ENCODE assay signal across 7 mouse cellular contexts in the genomic region with DNA sequence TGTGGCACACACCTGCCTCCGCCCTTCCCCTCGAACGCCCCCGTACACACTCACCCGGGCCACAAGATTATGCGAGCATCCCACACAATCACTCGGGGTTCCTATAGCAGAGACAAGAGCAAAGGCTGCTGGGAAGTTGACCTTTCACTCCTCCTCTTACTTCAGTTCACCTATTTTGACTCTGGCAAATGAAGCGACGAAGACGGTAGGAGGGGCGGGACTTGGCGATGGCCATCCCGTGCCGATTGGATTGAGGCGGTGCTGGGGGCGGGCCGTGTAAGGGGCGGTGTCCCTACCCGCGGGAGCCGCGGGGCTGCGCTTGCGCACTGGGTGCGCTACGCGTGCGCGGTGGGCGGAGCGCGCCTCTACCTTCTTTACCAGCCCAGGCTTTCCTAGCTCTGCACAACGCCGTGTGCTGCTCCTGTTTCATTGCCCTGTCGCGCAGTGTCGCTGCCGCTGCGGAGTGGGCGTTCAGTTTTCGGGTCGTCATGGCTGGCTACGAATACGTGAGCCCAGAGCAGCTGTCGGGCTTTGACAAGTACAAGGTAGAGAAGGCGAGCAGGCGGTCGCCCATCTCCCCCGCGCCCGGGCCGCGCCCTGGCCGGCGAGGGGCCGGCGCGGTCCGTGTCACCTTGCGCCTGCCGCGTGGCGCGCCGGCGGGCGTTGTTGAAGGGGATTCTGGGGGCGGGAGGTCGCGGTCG. TPM values are rescaled to one million over a fixed set of nuclear protein-coding genes. Genes with fewer than 3 reads are reported as not detected.
DNase-seq lines count a peak whose midpoint lies in the region; ATAC-seq lines count a peak whose summit lies in the region.

Gene Selenoi, plus strand, starts transcription at position 311 of the 701 bp plus-strand sequence.

- peak within 1 kb of the TSS; percentile 74 for H3K4me2 ChIP-seq in embryonic facial prominence, embryonic 12.5 days (replicated peaks)
- H3K4me2 ChIP-seq in limb, embryonic 11.5 days (ENCODE audit: low read depth, severe bottlenecking), result peak within 1 kb of the TSS; percentile 89
- H3K4me2 ChIP-seq in midbrain, embryonic 14.5 days (ENCODE audit: low read length), result peak within 1 kb of the TSS; percentile 88

- no peaks in the 10 kb centered on the region for H3K27me3 ChIP-seq in embryonic facial prominence, embryonic 12.5 days
- no peaks in the 10 kb centered on the region for H3K27me3 ChIP-seq in limb, embryonic 11.5 days (ENCODE audit: control insufficient read depth, insufficient read depth, low read length)
- H3K27me3 ChIP-seq in midbrain, embryonic 14.5 days (ENCODE audit: control insufficient read depth, insufficient read depth, low read length), result no peaks in the 10 kb centered on the region

- 0 out of 2 replicates have a peak, but pooled peaks cover 2% of the 10 kb centered on the region for H3K36me3 ChIP-seq in embryonic facial prominence, embryonic 12.5 days
- peaks cover 2% of the 10 kb centered on the region; the same call in 1 of the 2 replicates for H3K36me3 ChIP-seq in limb, embryonic 11.5 days (ENCODE audit: control insufficient read depth, insufficient read depth, low read length)
- 0 out of 2 replicates have a peak, but pooled peaks cover 3% of the 10 kb centered on the region for H3K36me3 ChIP-seq in midbrain, embryonic 14.5 days (ENCODE audit: control insufficient read depth, insufficient read depth, low read length)

- no peaks in the 10 kb centered on the region for H3K9me3 ChIP-seq in embryonic facial prominence, embryonic 12.5 days
- H3K9me3 ChIP-seq in limb, embryonic 11.5 days (ENCODE audit: control insufficient read depth, low read length), result no peaks in the 10 kb centered on the region
- H3K9me3 ChIP-seq in midbrain, embryonic 14.5 days (ENCODE audit: control insufficient read depth, low read length), result no peaks in the 10 kb centered on the region

- H3K27ac ChIP-seq in embryonic facial prominence, embryonic 12.5 days, result peak within 1 kb of the TSS; percentile 88
- H3K27ac ChIP-seq in limb, embryonic 11.5 days (replicated peaks; ENCODE audit: low read depth, low read length), result peak within 1 kb of the TSS; percentile 72; the same call in 1 of the 2 replicates
- peak within 1 kb of the TSS; percentile 92 for H3K27ac ChIP-seq in midbrain, embryonic 14.5 days (replicated peaks; ENCODE audit: low read depth, low read length)

- peak within 1 kb of the TSS; percentile 67 for H3K4me3 ChIP-seq in embryonic facial prominence, embryonic 12.5 days
- peak within 1 kb of the TSS; percentile 73 for H3K4me3 ChIP-seq in limb, embryonic 11.5 days (ENCODE audit: low read depth, low read length)
- H3K4me3 ChIP-seq in midbrain, embryonic 14.5 days (replicated peaks; ENCODE audit: low read depth, low read length), result peak within 1 kb of the TSS; percentile 82

- peak; percentile 99 for ATAC-seq in embryonic facial prominence, embryonic 12.5 days (ENCODE audit: insufficient number of reproducible peaks, insufficient read depth, low FRiP score, low TSS enrichment)
- ATAC-seq in limb, embryonic 11.5 days (ENCODE audit: insufficient number of reproducible peaks, low FRiP score, low TSS enrichment, low read depth), result peak; percentile 100
- ATAC-seq in midbrain, embryonic 14.5 days (ENCODE audit: low FRiP score, low TSS enrichment), result peak; percentile 100

- peaks cover 14% of the 10 kb centered on the region for H3K4me1 ChIP-seq in embryonic facial prominence, embryonic 12.5 days
- peaks cover 9% of the 10 kb centered on the region for H3K4me1 ChIP-seq in limb, embryonic 11.5 days (ENCODE audit: control insufficient read depth, insufficient read depth, low read length)
- peaks cover 21% of the 10 kb centered on the region for H3K4me1 ChIP-seq in midbrain, embryonic 14.5 days (ENCODE audit: control insufficient read depth, insufficient read depth, low read length)

- H3K9ac ChIP-seq in embryonic facial prominence, embryonic 12.5 days, result peak within 1 kb of the TSS; percentile 71
- peak within 1 kb of the TSS; percentile 81 for H3K9ac ChIP-seq in limb, embryonic 11.5 days (ENCODE audit: low read length)
- peak within 1 kb of the TSS; percentile 81 for H3K9ac ChIP-seq in midbrain, embryonic 14.5 days (replicated peaks; ENCODE audit: low read length)

- DNase-seq in adrenal gland, postnatal 25 days, result peak; percentile 98
- DNase-seq in heart, adult 11 months, result peak; percentile 100
- peak; percentile 99 for DNase-seq in kidney, adult 18-20 months
- peak; percentile 96 for DNase-seq in limb, embryonic 11.5 days (ENCODE audit: low spot score)
- DNase-seq in midbrain, embryonic 14.5 days, result peak; percentile 99
- peak; percentile 98 to 99 for DNase-seq in spleen, adult 18-20 months

- whole genome bisulfite sequencing in embryonic facial prominence, embryonic 12.5 days, result 4% methylated on average over 64 of the region's 71 CpGs
- WGBS in limb, embryonic 11.5 days, result 2% methylated on average over 71 of the region's 71 CpGs
- WGBS in midbrain, embryonic 14.5 days, result 4% methylated on average over 71 of the region's 71 CpGs

RNA-seq across cellular contexts. Expression of gene Selenoi, which starts in this region (rescaled TPM):
- 22.6 and 22.7 TPM in 2 replicates for total RNA-seq in adrenal gland, postnatal 25 days (2021)
- 19.1 and 19.6 TPM in 2 replicates for polyA plus RNA-seq in embryonic facial prominence, embryonic 12.5 days (2016; fragmentation: Nextera tagmentation; extraction: Ambion mirVana)
- 18.4 and 21.0 TPM in 2 replicates for polyA plus RNA-seq in limb, embryonic 11.5 days (2014; fragmentation: Nextera tagmentation; extraction: Ambion mirVana)
- 36.2 and 47.0 TPM in 2 replicates for polyA plus RNA-seq in midbrain, embryonic 14.5 days (2014; fragmentation: Nextera tagmentation; extraction: Ambion mirVana)

Comparison
In these comparisons a context has a peak if more than half of its experiments do, and no peak if none do; other contexts are left out.
1. Peak in every context shown above with its lines: DNase-seq, ATAC-seq, H3K4me3 ChIP-seq and H3K27ac ChIP-seq.